Mouse (Mus musculus) lung, adult 2 months (tissue): ENCODE results near the gene Efcab5.

Source experiments
- CTCF ChIP-seq: fragments of 200-500 bp; IDR thresholded peaks from 2 replicates; pipeline ENCODE4 v1.5.1; 2011; ENCODE audit warnings: mild to moderate bottlenecking, low read length, control low read depth; ENCODE audit not compliant: insufficient read depth
- POLR2A ChIP-seq: fragments of 200-500 bp; IDR thresholded peaks from 2 replicates; pipeline ENCODE4 v1.6.1; 2011; ENCODE audit warnings: low read depth, mild to moderate bottlenecking, control low read depth, low read length, borderline replicate concordance; ENCODE audit errors: extremely low read depth

GRCm38 (mm10) chr11:77133450-77133849 lies 55.3 kb downstream of the Efcab5 start:
- TF ChIP-seq CTCF (no peak), POLR2A (no peak)
